Mouse (Mus musculus) midbrain, embryonic 11.5 days (tissue): ENCODE measurements around the gene Toe1. TPM values are rescaled to one million over a fixed set of nuclear protein-coding genes. Genes with fewer than 3 reads are reported as not detected.

ENCODE experiments used
- polyA plus RNA-seq: library from polyadenylated mRNA; unstranded; fragments of >200 nt; fragmentation: Nextera tagmentation; extraction: Ambion mirVana; gene quantifications from 2 replicates; pipeline ENCODE4 v1.2.1, GENCODE M21; 2014

The Toe1 gene
- polyA plus RNA-seq, 1 experiment from 2014 or later: 34.1 TPM

Other genes with a start within 250 kb of the Toe1 start
- 37.1 and 42.4 TPM in 2 replicates for gene Gpbp1l1, start 250.0 kb downstream of the Toe1 start, polyA plus RNA-seq
- 1.7 and 2.6 TPM in 2 replicates for gene Ccdc17, start 211.0 kb downstream of the Toe1 start, polyA plus RNA-seq
- 304 and 328 TPM in 2 replicates for gene Nasp, start 179.7 kb downstream of the Toe1 start, polyA plus RNA-seq
- 544 TPM in 2 replicates for gene Akr1a1, start 156.0 kb downstream of the Toe1 start, polyA plus RNA-seq
- 1,035 and 1,053 TPM in 2 replicates for gene Prdx1, start 122.1 kb downstream of the Toe1 start, polyA plus RNA-seq
- 23.6 and 28.0 TPM in 2 replicates for gene Mmachc, start 99.2 kb downstream of the Toe1 start, polyA plus RNA-seq
- 34.3 and 37.7 TPM in 2 replicates for gene Ccdc163, start 99.1 kb downstream of the Toe1 start, polyA plus RNA-seq
- gene Tesk2, start 86.7 kb downstream of the Toe1 start, polyA plus RNA-seq: 5.5 and 6.1 TPM in 2 replicates
- 13.9 and 18.2 TPM in 2 replicates for gene Mutyh, start 83 bp upstream of the Toe1 start, polyA plus RNA-seq
- gene Hpdl, start 14.1 kb upstream of the Toe1 start, polyA plus RNA-seq: 0.51 and 0.81 TPM in 2 replicates
- 8.7 and 10.1 TPM in 2 replicates for gene Zswim5, start 69.7 kb upstream of the Toe1 start, polyA plus RNA-seq
- 85.2 and 95.6 TPM in 2 replicates for gene Urod, start 186.8 kb upstream of the Toe1 start, polyA plus RNA-seq
- gene Hectd3, start 187.7 kb upstream of the Toe1 start, polyA plus RNA-seq: 7.6 and 9.4 TPM in 2 replicates
- gene Eif2b3, start 211.8 kb upstream of the Toe1 start, polyA plus RNA-seq: 43.0 and 49.4 TPM in 2 replicates